Comparison of ENCODE assay signal across 20 mouse cellular contexts in the genomic region with DNA sequence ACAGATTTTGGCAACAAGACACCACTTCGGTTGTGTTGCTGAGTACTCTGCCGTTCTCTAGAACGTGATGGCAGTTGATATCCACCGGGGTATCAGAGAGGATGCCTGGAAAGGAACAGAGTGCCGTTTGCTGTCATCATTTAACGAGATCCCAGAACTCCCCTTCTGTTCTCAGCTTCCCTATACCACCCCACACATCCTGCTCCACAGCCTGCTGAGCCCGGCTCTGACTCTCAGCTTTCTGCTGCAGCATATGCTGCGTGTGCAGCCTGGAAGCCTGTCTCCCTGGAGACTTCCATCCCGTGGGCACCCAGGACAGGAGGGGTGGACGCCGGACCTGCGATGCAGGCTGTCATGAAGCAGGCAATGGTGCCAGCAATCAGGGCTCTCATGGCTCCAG. TPM values are rescaled to one million over a fixed set of nuclear protein-coding genes. Genes with fewer than 3 reads are reported as not detected.
DNase-seq lines count a peak whose midpoint lies in the region; TF ChIP-seq lines count a peak whose summit lies in the region.
"Had no signal": no experiment of that assay in that cellular context is flagged by ENCODE, and none has a peak within 500 bp of the region (broad histone marks: within the 10 kb centered on the region; RNA-seq: fewer than 3 reads in every experiment).

No protein-coding gene starts in this region.

- DNase-seq in left cerebral cortex, adult 2 months (ENCODE audit: extremely low spot score in 1 of 2, low spot score in 2 of 2) = peak; percentile 26 to 27
- DNase-seq in left cerebral cortex, adult 11 months (ENCODE audit: low spot score) = no peak
- peak; percentile 43 to 59 for DNase-seq in frontal cortex, postnatal 36 days (ENCODE audit: low spot score in 2 of 2)
- peak; percentile 22 to 80 for DNase-seq in left cerebral cortex, postnatal 25 days (ENCODE audit: low spot score in 2 of 2)
- peak; percentile 61 for DNase-seq in telencephalon, adult 2 months (ENCODE audit: low read depth, low spot score)
- DNase-seq in kidney, postnatal 14 days = no peak
- no peak for DNase-seq in urinary bladder, postnatal 14 days (ENCODE audit: low spot score)
- no peak for DNase-seq in gastrocnemius, adult 8-10 months (ENCODE audit: low spot score in 2 of 2)
- DNase-seq: adrenal gland, postnatal 14 days; cerebellum, adult 9-11 months; gastrocnemius, postnatal 10 days; heart, postnatal 14 days; kidney, postnatal 36 days; liver, postnatal 0 days; lung, postnatal 4 days had no signal

- H3K4me3 ChIP-seq in left cerebral cortex, adult 2 months = no peak overlapping the region
- H3K4me3 ChIP-seq: erythroblast, embryonic 14.5 days; hindbrain, embryonic 15.5 days; midbrain, embryonic 12.5 days; myocyte had no signal

- no peak for TF ChIP-seq CTCF in left cerebral cortex, adult 2 months (IDR thresholded peaks at IDR 0.05)

- intact Hi-C loops in left cerebral cortex, adult 2 months (cut with DNase I) = no loop called here
- intact Hi-C loops in left cerebral cortex, postnatal 25 days (cut with DNase I) = no loop called here

- no peak overlapping the region for H3K27ac ChIP-seq in left cerebral cortex, adult 2 months
- H3K27ac ChIP-seq: hindbrain, embryonic 15.5 days; midbrain, embryonic 12.5 days had no signal

RNA-seq across cellular contexts. Expression of gene Slc28a3, which starts 52.5 kb away (rescaled TPM):
- under 1 TPM in 1 of 2 experiments, not detected in 1; 0.26 TPM for total RNA-seq in left cerebral cortex, adult 2 months (2021)
- under 1 TPM in 1 of 2 experiments, not detected in 1; 0.18 TPM for total RNA-seq in left cerebral cortex, postnatal 25 days (2021)
- total RNA-seq in gastrocnemius, adult 8-10 months (2022) = not detected
- total RNA-seq: adrenal gland, postnatal 14 days; gastrocnemius, postnatal 10 days; heart, postnatal 14 days; MEL had no signal

Comparison
In these comparisons a context has a peak if more than half of its experiments do, and no peak if none do; other contexts are left out.
1. DNase-seq: peak in left cerebral cortex, adult 2 months (2 of 2), frontal cortex, postnatal 36 days (2 of 2), left cerebral cortex, postnatal 25 days (2 of 2) and telencephalon, adult 2 months (single experiment); none in left cerebral cortex, adult 11 months (single experiment), kidney, postnatal 14 days (single experiment), urinary bladder, postnatal 14 days (single experiment) and gastrocnemius, adult 8-10 months (0 of 2).